In the genomic region with DNA sequence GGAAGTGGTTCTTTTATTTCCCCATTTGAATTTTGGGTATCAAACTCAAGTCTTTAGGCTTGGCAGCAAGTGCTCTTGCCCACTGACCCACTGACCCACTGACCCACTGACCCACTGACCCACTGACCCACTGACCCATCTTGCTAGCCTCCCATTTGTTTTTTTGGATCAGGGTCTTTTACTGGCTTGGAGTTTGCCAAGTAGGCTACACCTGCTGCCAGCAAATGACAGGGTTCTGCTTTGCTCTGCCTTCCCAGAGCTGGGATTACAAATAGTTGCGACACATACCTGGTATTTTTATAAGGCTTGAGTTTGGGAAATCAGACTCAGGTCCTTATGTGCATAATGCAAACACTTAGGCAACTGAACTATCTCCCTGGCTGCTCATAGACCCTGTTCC, we compare ENCODE assay signal across 10 mouse cellular contexts.
"Had no signal": no experiment of that assay in that cellular context is flagged by ENCODE, and none has a peak within 500 bp of the region (broad histone marks: within the 10 kb centered on the region; RNA-seq: fewer than 3 reads in every experiment).

No protein-coding gene starts in this region.

- DNase-seq: kidney, postnatal 10 days; kidney, postnatal 36 days; layer of hippocampus, postnatal 36 days; liver, embryonic 13.5 days; right cerebral cortex, adult 18-20 months; right cerebral cortex, postnatal 14 days; right cerebral cortex, postnatal 4 days; thymus, adult 2 months; thymus, postnatal 14 days; thymus, postnatal 4 days had no signal
